Comparison of ENCODE assay signal across 9 mouse cellular contexts in genomic region chr3:129744803-129745202, GRCm38 (mm10). TPM values are rescaled to one million over a fixed set of nuclear protein-coding genes. Genes with fewer than 3 reads are reported as not detected.
DNase-seq lines count a peak whose midpoint lies in the region; ATAC-seq and TF ChIP-seq lines count a peak whose summit lies in the region.
"Had no signal": no experiment of that assay in that cellular context is flagged by ENCODE, and none has a peak within 500 bp of the region (broad histone marks: within the 10 kb centered on the region; RNA-seq: fewer than 3 reads in every experiment).

No protein-coding gene starts in this region.

- no peak overlapping the region for H3K4me2 ChIP-seq in liver, embryonic 12.5 days
- H3K4me2 ChIP-seq: neural tube, embryonic 12.5 days had no signal

- no peak overlapping the region for H3K27ac ChIP-seq in cerebellum, adult 2 months (ENCODE audit: insufficient read depth, low read length)
- H3K27ac ChIP-seq in liver, embryonic 12.5 days: no peak overlapping the region
- H3K27ac ChIP-seq: neural tube, embryonic 12.5 days had no signal

- peak; percentile 10 to 15 for DNase-seq in cerebellum, adult 2 months
- DNase-seq in cerebellum, adult 11-12 months: no peak
- peak; percentile 21 for DNase-seq in liver
- peak; percentile 31 to 53 for DNase-seq in cerebellum, postnatal 25 days
- DNase-seq in lung, adult 2 months: peak; percentile 33
- DNase-seq in splenic B cell, adult 2 months (ENCODE audit: low read depth, low spot score): peak; percentile 52
- DNase-seq in frontal cortex, postnatal 10 days (ENCODE audit: low spot score in 2 of 2): no peak

- H3K4me1 ChIP-seq in cerebellum, adult 2 months (ENCODE audit: control insufficient read depth, insufficient read depth, low read length): no peaks in the 10 kb centered on the region
- H3K4me1 ChIP-seq in liver, embryonic 12.5 days: no peaks in the 10 kb centered on the region
- no peaks in the 10 kb centered on the region for H3K4me1 ChIP-seq in lung, adult 2 months (ENCODE audit: control insufficient read depth, insufficient read depth, low read length)
- H3K4me1 ChIP-seq: neural tube, embryonic 12.5 days had no signal

- no peaks in the 10 kb centered on the region for H3K36me3 ChIP-seq in liver, embryonic 12.5 days
- no peaks in the 10 kb centered on the region for H3K36me3 ChIP-seq in splenic B cell, adult 2 months (ENCODE audit: control insufficient read depth, insufficient read depth, low read length, poor library complexity, severe bottlenecking)
- H3K36me3 ChIP-seq: neural tube, embryonic 12.5 days had no signal

- no peak for TF ChIP-seq POLR2A in cerebellum, adult 2 months (IDR thresholded peaks at IDR 0.05; ENCODE audit: borderline replicate concordance, insufficient read depth, low read length)
- no peak for TF ChIP-seq POLR2A in lung, adult 2 months (IDR thresholded peaks at IDR 0.05; ENCODE audit: borderline replicate concordance, extremely low read depth, low read depth, low read length)

- no peaks in the 10 kb centered on the region for H3K27me3 ChIP-seq in cerebellum, adult 2 months (ENCODE audit: control insufficient read depth, insufficient read depth, low read length)
- H3K27me3 ChIP-seq in liver, embryonic 12.5 days (replicated peaks): no peaks in the 10 kb centered on the region
- H3K27me3 ChIP-seq in splenic B cell, adult 2 months (ENCODE audit: control insufficient read depth, insufficient read depth, low read length, poor library complexity, severe bottlenecking): no peaks in the 10 kb centered on the region
- H3K27me3 ChIP-seq: neural tube, embryonic 12.5 days had no signal

- no peak overlapping the region for H3K9ac ChIP-seq in liver, embryonic 12.5 days
- H3K9ac ChIP-seq: neural tube, embryonic 12.5 days had no signal

- no peaks in the 10 kb centered on the region for H3K9me3 ChIP-seq in liver, embryonic 12.5 days (replicated peaks)
- H3K9me3 ChIP-seq: neural tube, embryonic 12.5 days had no signal

- no peak overlapping the region for H3K4me3 ChIP-seq in cerebellum, adult 2 months (replicated peaks; ENCODE audit: insufficient read depth, low read depth, low read length)
- no peak overlapping the region for H3K4me3 ChIP-seq in liver, embryonic 12.5 days
- no peak overlapping the region for H3K4me3 ChIP-seq in lung, adult 2 months (replicated peaks; ENCODE audit: extremely low read depth, low read depth, low read length)
- H3K4me3 ChIP-seq: neural tube, embryonic 12.5 days had no signal

- WGBS in cerebellum, adult 2 months: 41% methylated on average over 8 of the region's 8 CpGs
- WGBS in liver, embryonic 12.5 days (ENCODE audit: insufficient replicate concordance): 47% methylated on average over 8 of the region's 8 CpGs
- WGBS in lung, adult 2 months: 58% methylated on average over 8 of the region's 8 CpGs

- ATAC-seq in liver, embryonic 12.5 days: no peak

- TF ChIP-seq CTCF in cerebellum, adult 2 months (IDR thresholded peaks at IDR 0.05; ENCODE audit: borderline replicate concordance, insufficient read depth, low read depth, low read length): peak; percentile 53
- TF ChIP-seq CTCF in lung, adult 2 months (IDR thresholded peaks at IDR 0.05; ENCODE audit: insufficient read depth, low read length): peak; percentile 77

RNA-seq across cellular contexts. Expression of gene Egf, which starts 10.3 kb away (rescaled TPM):
- polyA plus RNA-seq in cerebellum, adult 2 months (2012; rRNA removed): 3.2 and 3.6 TPM in 2 replicates
- polyA plus RNA-seq in liver, embryonic 12.5 days (2016; fragmentation: Nextera tagmentation; extraction: Ambion mirVana): 0.71 and 0.95 TPM in 2 replicates
- 0.66 and 3.1 TPM in 2 replicates for polyA plus RNA-seq in lung, adult 2 months (2012; rRNA removed)

RNA-seq across cellular contexts. Expression of gene Lrit3, which starts 59.0 kb away (rescaled TPM):
- 0.29 and 0.46 TPM in 2 replicates for polyA plus RNA-seq in cerebellum, adult 2 months (2012; rRNA removed)
- polyA plus RNA-seq in liver, embryonic 12.5 days (2016; fragmentation: Nextera tagmentation; extraction: Ambion mirVana): not detected in 2 replicates
- not detected in 2 replicates for polyA plus RNA-seq in lung, adult 2 months (2012; rRNA removed)
- polyA plus RNA-seq: neural tube, embryonic 12.5 days had no signal

Comparison
In these comparisons a context has a peak if more than half of its experiments do, and no peak if none do; other contexts are left out.
1. DNase-seq: peak in cerebellum, adult 2 months (2 of 2), liver (single experiment), cerebellum, postnatal 25 days (2 of 2), lung, adult 2 months (single experiment) and splenic B cell, adult 2 months (single experiment); none in cerebellum, adult 11-12 months (single experiment) and frontal cortex, postnatal 10 days (0 of 2).